Mouse (Mus musculus) liver, adult 2 months (tissue): ENCODE data around the gene Hdac7. TPM values are rescaled to one million over a fixed set of nuclear protein-coding genes. Genes with fewer than 3 reads are reported as not detected.
A peak's percentile ranks its signal among the peaks of the same experiment; 100 is the strongest.

Experiments used
- DNase-seq: peaks from one replicate; pipeline ENCODE4 v3.0.0-alpha.2; 2011; ENCODE audit warnings: low read depth, low spot score; ENCODE audit errors: extremely low read depth
- H3K27ac ChIP-seq: fragments of 200-500 bp; replicated peaks from 2 replicates; pipeline ENCODE4 v1.5.1; 2012; ENCODE audit warnings: low read depth, mild to moderate bottlenecking, control low read depth, inconsistent platforms, low read length; ENCODE audit not compliant: insufficient read depth
- H3K27me3 ChIP-seq: fragments of 200-500 bp; 2 replicates; pipeline ENCODE4 v1.6.1; 2012; ENCODE audit warnings: mild to moderate bottlenecking, moderate library complexity, low read length, inconsistent platforms; ENCODE audit not compliant: control insufficient read depth, insufficient read depth
- H3K36me3 ChIP-seq: fragments of 200-500 bp; 2 replicates; pipeline ENCODE4 v1.6.1; 2012; ENCODE audit warnings: low read length, inconsistent platforms; ENCODE audit not compliant: control insufficient read depth, insufficient read depth
- H3K4me1 ChIP-seq: fragments of 200-500 bp; 2 replicates; pipeline ENCODE4 v1.6.1; 2011; ENCODE audit warnings: low read length; ENCODE audit not compliant: control insufficient read depth, insufficient read depth
- H3K4me3 ChIP-seq: fragments of 200-500 bp; 2 replicates; pipeline ENCODE4 v1.5.1; 2011; ENCODE audit warnings: low read depth, mild to moderate bottlenecking, control low read depth, low read length, moderate library complexity; ENCODE audit not compliant: insufficient read depth
- H3K79me2 ChIP-seq: fragments of 200-500 bp; 2 replicates; pipeline ENCODE4 v1.6.1; 2012; ENCODE audit warnings: inconsistent platforms, mild to moderate bottlenecking, low read length, moderate library complexity; ENCODE audit not compliant: control insufficient read depth, insufficient read depth
- H3K9ac ChIP-seq: fragments of 200-500 bp; 2 replicates; pipeline ENCODE4 v1.6.1; 2012; ENCODE audit warnings: low read depth, mild to moderate bottlenecking, control low read depth, inconsistent platforms, low read length
- CTCF ChIP-seq: fragments of 200-500 bp; IDR thresholded peaks from 2 replicates; pipeline ENCODE4 v1.5.1; 2011; ENCODE audit warnings: low read depth, low read length, control low read depth
- POLR2A ChIP-seq: fragments of 200-500 bp; IDR thresholded peaks from 2 replicates; pipeline ENCODE4 v1.6.1; 2011; ENCODE audit warnings: low read length, control low read depth; ENCODE audit not compliant: insufficient read depth; ENCODE audit errors: extremely low read depth
- WGBS: fragments of 180-500 bp; shearing (Covaris S2); methylation state at CpG from one replicate; pipeline ENCODE4 v1.1.7; 2018; 5-methylcytosine and 5-hydroxymethylcytosine counted together
- polyA plus RNA-seq: library from polyadenylated mRNA; depleted of rRNA; stranded (reverse); fragments of >200 nt; gene quantifications from 2 replicates; pipeline ENCODE4 v1.2.3, GENCODE M21; 2012
- total RNA-seq: library from RNA; depleted of rRNA; stranded (reverse); fragments of >200 nt; gene quantifications from 2 replicates; pipeline ENCODE4 v1.2.3, GENCODE M21; 2014

Gene Hdac7
- total and polyA plus RNA-seq, 2 experiments: 2.5 to 9.5 TPM

GRCm38 (mm10) chr15:97767280-97768186 lies 76.8 kb downstream of the Hdac7 start, which contains the start of gene Rapgef3:
Gene Rapgef3 (minus strand): TSS chr15:97767972.
- no peaks in the 10 kb centered on the region; the same call in 1 of the 2 replicates for H3K27me3 ChIP-seq
- WGBS: 2% methylated on average over 44 of the region's 44 CpGs
- DNase-seq: no peak

GRCm38 (mm10) chr15:97766594-97767279 lies 77.6 kb downstream of the Hdac7 start:
- 18% methylated on average over 23 of the region's 23 CpGs for WGBS
- peak overlapping the region; percentile 44 for H3K9ac ChIP-seq

More at GRCm38 (mm10) chr15:97767280-97768186, 76.8 kb downstream of the Hdac7 start, which contains the start of gene Rapgef3:
- no peaks in the 10 kb centered on the region for H3K36me3 ChIP-seq
- H3K9ac ChIP-seq: peak within 1 kb of the TSS; percentile 56
- H3K4me3 ChIP-seq: peak within 1 kb of the TSS; percentile 55
- H3K4me1 ChIP-seq: peaks cover under 1% of the 10 kb centered on the region; the same call in 1 of the 2 replicates
- H3K79me2 ChIP-seq: no peaks in the 10 kb centered on the region
- TF ChIP-seq POLR2A (0 out of 2 replicates have a peak, but pooled peaks have one; percentile 14), CTCF (peak; percentile 68)
- peak within 1 kb of the TSS; percentile 54 for H3K27ac ChIP-seq

GRCm38 (mm10) chr15:97766194-97766593 lies 78.1 kb downstream of the Hdac7 start:
- Histone ChIP-seq H3K4me1 (peaks cover 2% of the 10 kb centered on the region; the same call in 1 of the 2 replicates), H3K36me3 (no peaks in the 10 kb centered on the region), H3K27me3 (no peaks in the 10 kb centered on the region; the same call in 1 of the 2 replicates), H3K27ac (peak overlapping the region; percentile 33), H3K9ac (peak overlapping the region; percentile 44), H3K4me3 (peak overlapping the region; percentile 55), H3K79me2 (no peaks in the 10 kb centered on the region)
- WGBS: 42% methylated on average over 8 of the region's 8 CpGs
- no peak for DNase-seq
- TF ChIP-seq CTCF (no peak), POLR2A (no peak)

More at GRCm38 (mm10) chr15:97766594-97767279, 77.6 kb downstream of the Hdac7 start:
- Histone ChIP-seq H3K27ac (peak overlapping the region; percentile 33), H3K36me3 (no peaks in the 10 kb centered on the region), H3K79me2 (no peaks in the 10 kb centered on the region), H3K4me1 (peaks cover 2% of the 10 kb centered on the region; the same call in 1 of the 2 replicates), H3K27me3 (no peaks in the 10 kb centered on the region; the same call in 1 of the 2 replicates), H3K4me3 (peak overlapping the region; percentile 55)
- no peak for DNase-seq
- TF ChIP-seq POLR2A (no peak), CTCF (no peak)

- WGBS: 66% methylated on average over 13 of the region's 13 CpGs
- no peak for DNase-seq
- H3K27me3 ChIP-seq: no peaks in the 10 kb centered on the region; the same call in 1 of the 2 replicates
These were observed 79.1 kb downstream of the Hdac7 start for GRCm38 (mm10) chr15:97765090-97765794.

GRCm38 (mm10) chr15:97764532-97764931 lies 79.8 kb downstream of the Hdac7 start:
- H3K4me3 ChIP-seq: no peak overlapping the region
- 85% methylated on average over 2 of the region's 2 CpGs for WGBS
- no peaks in the 10 kb centered on the region; the same call in 1 of the 2 replicates for H3K27me3 ChIP-seq
- DNase-seq: no peak
- H3K36me3 ChIP-seq: no peaks in the 10 kb centered on the region
- TF ChIP-seq POLR2A (no peak), CTCF (no peak)
- no peak overlapping the region for H3K27ac ChIP-seq
- no peaks in the 10 kb centered on the region for H3K79me2 ChIP-seq
- H3K9ac ChIP-seq: no peak overlapping the region
- peaks cover 5% of the 10 kb centered on the region for H3K4me1 ChIP-seq

More at GRCm38 (mm10) chr15:97765090-97765794, 79.1 kb downstream of the Hdac7 start:
- no peaks in the 10 kb centered on the region for H3K79me2 ChIP-seq
- TF ChIP-seq POLR2A (no peak), CTCF (no peak)
- H3K9ac ChIP-seq: peak overlapping the region; percentile 31; the same call in 1 of the 2 replicates
- no peaks in the 10 kb centered on the region for H3K36me3 ChIP-seq
- peaks cover 2% of the 10 kb centered on the region; the same call in 1 of the 2 replicates for H3K4me1 ChIP-seq
- H3K27ac ChIP-seq: peak overlapping the region; percentile 29; the same call in 1 of the 2 replicates
- peak overlapping the region; percentile 24 for H3K4me3 ChIP-seq
